Mouse (Mus musculus): ENCODE results near the gene Aldh1l1.

DNA sequence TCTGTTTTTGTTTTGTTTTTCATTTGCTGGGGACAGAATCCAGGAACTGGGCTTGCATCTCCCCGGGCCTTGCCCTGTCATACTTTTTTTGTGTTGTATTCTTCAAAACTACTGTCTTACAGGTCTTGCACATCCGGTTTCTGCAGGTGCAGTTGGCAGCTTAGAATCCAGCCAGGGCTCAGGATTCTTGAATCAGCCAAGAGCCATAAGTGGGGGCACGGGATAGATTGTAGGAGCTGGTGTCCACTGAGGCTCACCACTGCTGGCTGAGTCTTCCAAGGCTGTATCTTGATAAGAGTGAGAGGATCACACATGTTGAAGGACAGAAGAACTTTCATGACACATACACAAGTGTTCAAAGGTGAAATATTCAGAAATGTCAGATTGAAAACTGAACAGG, 117.9 kb downstream of the Aldh1l1 start:
- TF ChIP-seq CTCF (IDR thresholded peaks at IDR 0.05; ENCODE audit: low read depth, low read length) (no peak), POLR2A (IDR thresholded peaks at IDR 0.05; ENCODE audit: extremely low read depth, insufficient read depth, low read length) (no peak)

All from liver, adult 2 months (tissue).